Mouse (Mus musculus): ENCODE data around the gene Rrp12. TPM values are rescaled to one million over a fixed set of nuclear protein-coding genes. Genes with fewer than 3 reads are reported as not detected.
A peak's percentile ranks its signal among the peaks of the same experiment; 100 is the strongest.
"Not testable (repeated sequence)": the region's sequence is repeated elsewhere in the genome, so short reads cannot be mapped to it uniquely, and the experiment has no call there.

Rrp12 gene
- total RNA-seq (2022), result 10 to 100 TPM; 15.8 to 17.9 (median 17.0) TPM

- peak; percentile 75 for DNase-seq
Measured at GRCm38 (mm10) chr19:41895460-41896318, at the start of gene Rrp12. Rrp12 (minus strand) TSS chr19:41896173.

DNA sequence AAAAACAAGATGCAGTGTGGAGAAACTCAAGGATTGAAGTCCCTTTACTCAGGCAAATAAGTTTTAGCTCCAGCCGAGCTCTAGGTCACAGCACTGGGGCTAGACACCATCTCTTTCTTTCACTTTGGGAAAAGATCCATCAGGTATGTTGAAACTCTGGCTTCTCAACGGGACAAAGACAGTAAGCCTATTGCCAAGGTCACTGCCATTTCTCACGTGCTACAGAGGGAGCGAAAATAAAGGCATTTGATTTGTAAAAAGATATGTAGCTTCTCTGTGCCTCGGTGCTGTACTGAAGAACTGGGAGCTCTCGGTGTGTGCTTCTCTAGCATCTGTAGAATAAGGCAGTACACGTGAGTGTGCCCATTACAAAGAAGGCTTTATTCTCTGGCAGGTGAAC lies 47.9 kb upstream of the Rrp12 start:
- DNase-seq, result no peak

DNA sequence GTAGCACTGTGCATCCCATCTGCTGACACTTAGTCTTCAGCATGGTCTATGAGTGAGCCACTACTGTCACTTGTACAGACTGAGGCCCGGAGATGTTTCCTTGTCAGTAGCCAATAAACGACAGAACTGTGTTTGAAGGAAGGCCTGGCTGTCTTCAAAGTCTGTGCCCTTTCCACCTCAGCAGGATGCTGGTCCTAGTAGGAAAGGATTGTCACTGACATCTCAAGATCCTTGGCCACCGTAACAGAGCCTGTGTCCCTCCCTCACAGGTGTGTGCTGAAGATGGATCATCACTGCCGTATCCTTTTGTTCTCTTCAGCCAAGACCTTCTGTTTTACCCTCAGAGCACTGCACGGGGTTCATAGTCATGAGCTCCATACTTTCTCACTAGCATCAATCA lies 42.6 kb upstream of the Rrp12 start:
- no peak for DNase-seq

DNA sequence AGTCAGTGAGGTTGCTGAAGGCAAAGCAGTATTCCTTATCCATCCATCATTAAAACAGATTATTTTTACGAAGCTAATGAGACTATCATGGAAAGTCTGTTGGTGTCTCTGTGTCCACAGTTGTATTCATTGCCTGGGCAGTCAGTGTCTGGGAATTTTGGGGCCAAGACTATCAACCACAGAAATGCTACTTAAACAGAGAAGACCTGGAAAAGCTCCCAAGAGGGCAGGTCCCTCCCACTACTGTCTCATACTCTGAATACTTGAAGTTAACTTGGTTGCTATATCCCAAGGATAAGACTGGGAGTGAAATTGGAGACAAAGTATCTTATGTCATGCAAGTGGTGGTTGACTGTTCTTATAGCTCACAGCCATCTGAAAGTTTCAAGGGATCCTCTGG lies 39.9 kb upstream of the Rrp12 start:
- no peak for DNase-seq

DNA sequence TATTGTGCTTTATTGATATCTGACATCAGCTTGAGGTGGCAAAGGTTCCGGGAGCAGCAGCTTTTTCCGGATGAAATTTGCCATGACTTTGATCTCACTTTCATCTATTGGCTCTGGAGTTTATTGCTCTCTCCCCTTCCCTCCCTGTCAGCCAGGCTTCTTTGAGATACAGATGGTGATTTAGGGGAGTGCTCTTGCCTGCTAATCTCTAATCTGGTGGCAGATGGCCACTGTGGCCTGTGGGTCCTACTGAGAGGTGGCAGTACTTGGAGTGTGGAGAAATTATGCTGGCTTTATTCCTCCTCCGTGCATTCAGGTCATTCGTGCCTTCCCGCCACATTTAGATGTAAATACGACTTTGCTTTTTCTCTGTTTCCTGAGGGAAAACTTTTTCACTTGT lies 38.2 kb upstream of the Rrp12 start:
- no peak for DNase-seq

DNA sequence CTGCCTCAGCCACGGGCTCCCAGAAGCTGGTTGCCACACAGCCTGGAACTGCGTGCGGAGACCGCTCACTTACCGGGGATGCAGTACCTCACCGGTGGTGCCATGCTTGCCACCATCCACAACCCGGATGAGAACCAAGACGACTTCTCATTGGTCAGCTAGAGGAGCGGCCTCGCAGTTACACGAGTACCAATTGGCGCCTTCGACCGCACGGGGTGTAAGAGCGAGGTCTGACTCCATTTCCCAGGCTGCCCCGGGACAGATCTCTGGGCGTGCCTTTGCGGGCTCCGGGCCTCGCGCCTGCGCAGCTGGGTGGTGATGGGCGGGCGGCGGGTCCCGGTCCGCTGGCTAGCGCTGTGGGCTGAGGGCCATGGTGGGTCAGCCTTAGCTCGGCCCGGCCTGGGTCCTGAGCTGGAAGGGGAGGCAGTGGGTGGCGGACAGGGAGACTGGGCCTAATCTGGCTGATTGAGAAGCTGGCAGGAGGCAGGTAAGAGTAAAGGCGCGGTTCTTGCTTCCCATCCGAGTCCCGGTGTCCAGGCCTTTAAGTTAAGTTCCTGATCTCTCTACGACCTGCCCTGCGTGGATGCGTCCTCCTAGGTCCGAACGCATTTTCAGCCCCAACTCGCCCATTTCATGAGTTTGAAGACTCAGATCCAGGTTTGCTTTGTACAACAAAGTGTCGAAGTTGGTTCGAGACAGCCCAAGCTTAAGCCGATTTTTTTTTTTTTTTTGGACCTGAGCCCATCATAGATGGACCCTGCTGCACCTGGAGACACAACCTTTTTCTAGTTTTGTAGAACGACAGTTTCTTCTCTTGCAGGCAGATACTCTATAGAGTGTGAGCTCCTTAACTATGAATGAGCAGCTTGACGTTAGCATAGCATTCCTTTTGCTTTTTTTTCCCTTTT lies 37.5 kb upstream of the Rrp12 start, which contains the start of the genes Exosc1 and Zdhhc16:
Exosc1 (minus strand) TSS at position 245 of the 908 bp plus-strand sequence.
Zdhhc16 (plus strand) TSS at position 302 of the 908 bp plus-strand sequence.
- DNase-seq, result peak; percentile 98

GRCm38 (mm10) chr19:41932686-41933085 lies 36.7 kb upstream of the Rrp12 start:
- no peak for DNase-seq

DNA sequence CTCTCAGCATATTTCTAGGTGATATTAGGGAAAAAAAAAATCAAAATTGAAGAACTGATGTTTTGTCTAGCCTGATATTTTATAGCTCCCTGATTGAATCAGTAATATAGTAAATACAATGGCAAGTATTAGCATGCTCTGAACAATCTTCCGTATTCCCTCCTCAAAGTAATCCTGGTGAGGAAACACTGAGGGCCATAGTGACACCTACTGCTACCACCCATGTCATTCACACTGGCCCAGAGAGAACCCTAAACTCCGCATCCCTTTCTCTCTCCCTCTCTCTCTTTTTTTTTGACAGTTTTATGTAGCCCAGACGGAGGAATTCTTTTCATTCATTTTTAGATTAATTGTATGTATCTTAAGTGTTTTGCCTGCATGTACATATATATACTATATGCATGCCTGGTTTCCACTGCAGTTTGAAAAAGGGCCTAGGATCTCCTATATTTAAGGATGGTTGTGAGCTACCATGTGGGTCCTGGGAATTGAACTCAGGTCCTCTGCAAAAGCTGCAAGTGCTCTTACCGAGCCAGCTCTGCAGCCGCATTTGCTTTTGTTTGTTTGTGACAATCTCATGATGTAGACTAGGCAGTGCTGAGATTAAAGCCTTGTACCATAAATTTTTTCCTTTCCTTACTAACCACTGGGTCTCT lies 24.6 kb upstream of the Rrp12 start:
- DNase-seq, result no peak

- no peak for DNase-seq
Measured at GRCm38 (mm10) chr19:41919471-41919870, 23.5 kb upstream of the Rrp12 start.

DNA sequence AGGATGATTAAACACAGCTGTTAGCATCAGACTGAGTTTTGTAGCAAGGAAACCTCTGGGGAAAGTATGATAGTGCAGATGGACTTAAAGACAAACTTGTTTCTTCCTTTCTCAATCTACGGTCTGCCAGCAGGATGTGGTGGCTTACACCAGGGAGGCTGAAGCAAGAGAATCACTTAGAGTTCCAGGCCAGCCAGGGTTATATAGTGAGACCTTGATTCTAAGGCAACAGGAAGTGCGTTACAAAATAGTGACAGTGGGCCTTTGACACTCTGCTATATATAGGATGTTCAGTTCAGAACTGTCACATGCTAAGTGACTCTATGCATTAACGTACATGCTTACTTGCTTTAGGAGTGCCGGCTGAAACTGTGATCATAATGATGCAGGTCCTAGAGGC lies 20.9 kb upstream of the Rrp12 start:
- no peak for DNase-seq

DNA sequence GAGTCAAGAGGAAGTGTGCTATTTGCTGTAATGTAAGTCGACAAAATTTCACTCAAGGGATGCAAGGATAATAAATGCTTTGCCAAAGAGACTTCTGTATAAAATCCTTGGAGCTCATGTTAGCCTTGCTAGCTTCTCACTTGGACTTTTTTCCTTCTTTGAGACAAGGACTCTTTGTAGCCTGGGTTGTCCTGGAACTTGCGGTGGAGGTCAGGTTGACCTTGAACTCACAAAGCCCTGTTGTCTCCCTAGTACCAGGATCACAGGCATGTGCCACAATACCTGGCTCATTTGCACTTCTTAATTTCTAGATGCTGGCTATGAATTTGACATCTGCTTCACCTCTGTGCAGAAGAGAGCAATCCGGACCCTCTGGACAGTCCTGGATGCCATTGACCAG lies 19.3 kb upstream of the Rrp12 start:
- no peak for DNase-seq

- DNase-seq, result not testable (repeated sequence)
Measured at GRCm38 (mm10) chr19:41914592-41914882, 18.6 kb upstream of the Rrp12 start.

- DNase-seq, result no peak
Measured at GRCm38 (mm10) chr19:41913774-41914591, 18.0 kb upstream of the Rrp12 start.

DNA sequence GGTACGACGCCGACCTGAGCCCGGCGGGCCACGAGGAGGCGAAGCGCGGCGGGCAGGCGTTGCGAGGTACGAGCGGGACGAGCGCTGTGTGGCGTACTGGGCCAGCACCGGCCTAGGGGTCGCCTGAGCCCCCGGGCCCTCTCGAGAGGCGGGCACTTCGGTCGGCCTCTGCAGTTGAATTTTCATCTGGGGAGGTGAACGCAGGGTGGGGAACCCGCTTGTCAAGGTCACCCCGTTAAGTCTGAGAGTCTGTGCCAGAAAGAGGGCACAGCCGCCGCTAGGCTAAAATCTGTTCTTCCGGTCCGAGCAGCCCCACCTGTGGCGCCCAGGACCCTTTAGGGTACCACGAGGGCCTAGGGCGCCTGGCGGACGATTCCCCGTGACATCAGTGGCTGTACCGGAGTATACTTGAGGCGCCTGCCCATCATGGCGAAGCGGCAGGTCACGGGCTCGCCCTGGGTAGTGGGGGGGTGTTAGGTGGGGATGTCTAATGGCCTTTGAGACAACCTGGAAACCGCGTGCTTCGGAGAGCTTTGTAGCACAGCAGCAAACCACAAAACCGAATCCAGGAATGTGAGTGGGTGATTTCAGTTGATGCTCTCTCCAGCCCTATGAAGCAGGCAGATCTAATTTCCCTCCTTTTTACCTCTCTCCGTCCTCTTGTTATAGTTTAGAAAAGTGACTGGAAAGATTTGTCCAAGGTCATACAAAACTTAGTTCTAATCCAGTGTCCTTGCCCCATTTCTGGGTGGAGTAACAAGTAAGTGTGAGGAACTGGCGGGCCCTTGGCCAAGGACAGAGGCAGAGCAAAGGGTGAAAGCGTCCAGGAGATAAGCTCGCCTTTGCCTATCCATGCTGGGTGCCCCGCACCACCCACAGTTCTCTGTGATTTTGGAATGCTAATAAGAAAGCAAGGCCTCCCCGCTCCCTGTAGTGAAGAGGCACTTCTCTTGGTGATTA lies 16.4 kb upstream of the Rrp12 start:
- DNase-seq, result peak; percentile 81

DNA sequence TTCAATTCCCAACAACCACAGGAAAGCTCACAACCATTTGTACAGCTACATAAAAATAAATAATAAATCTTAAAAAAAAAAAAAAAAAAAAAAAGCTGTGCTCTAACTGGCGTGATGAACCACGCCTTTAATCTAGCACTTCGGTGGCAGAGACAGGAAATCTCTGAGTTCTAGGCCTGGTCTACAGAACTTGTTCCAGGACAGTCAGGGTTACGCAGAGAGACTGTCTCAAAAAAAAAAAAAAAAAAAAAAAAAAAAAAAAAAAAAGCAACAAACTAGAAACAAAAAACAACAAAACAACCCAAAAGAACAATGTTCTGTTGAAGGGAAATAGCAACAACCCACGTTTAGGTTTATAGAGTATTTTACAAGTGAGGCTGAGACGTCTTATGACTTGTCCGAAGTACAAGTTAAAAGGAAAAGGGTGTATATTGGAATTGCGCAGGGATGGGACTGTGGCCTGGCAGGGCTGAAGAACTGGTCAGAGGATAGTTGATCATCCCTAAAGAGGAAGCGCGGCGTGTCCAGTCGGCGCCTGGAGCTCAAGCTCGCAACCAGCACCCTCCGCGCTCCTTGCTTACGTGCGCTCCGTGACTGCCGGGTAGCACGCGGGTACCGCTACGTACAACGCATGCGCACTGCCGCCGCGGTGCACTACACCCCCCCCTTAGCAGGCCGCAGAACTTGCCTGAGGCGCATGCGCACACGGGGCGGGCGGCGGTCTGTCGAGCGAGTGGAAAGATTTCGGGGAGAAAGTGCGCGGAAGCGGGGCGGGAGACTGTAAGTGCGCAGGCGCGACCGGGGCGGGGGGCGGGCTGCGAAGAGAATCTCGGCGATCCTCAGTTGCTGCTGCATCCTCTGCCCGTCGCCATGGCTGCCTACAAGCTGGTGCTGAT lies 15.5 kb upstream of the Rrp12 start, which contains the start of gene Pgam1:
Pgam1 (plus strand) TSS at position 746 of the 896 bp plus-strand sequence.
- peak; percentile 96 for DNase-seq

- DNase-seq, result no peak
Measured at GRCm38 (mm10) chr19:41910396-41910795, 14.4 kb upstream of the Rrp12 start.

GRCm38 (mm10) chr19:41908736-41909135 lies 12.8 kb upstream of the Rrp12 start:
- DNase-seq, result no peak

DNA sequence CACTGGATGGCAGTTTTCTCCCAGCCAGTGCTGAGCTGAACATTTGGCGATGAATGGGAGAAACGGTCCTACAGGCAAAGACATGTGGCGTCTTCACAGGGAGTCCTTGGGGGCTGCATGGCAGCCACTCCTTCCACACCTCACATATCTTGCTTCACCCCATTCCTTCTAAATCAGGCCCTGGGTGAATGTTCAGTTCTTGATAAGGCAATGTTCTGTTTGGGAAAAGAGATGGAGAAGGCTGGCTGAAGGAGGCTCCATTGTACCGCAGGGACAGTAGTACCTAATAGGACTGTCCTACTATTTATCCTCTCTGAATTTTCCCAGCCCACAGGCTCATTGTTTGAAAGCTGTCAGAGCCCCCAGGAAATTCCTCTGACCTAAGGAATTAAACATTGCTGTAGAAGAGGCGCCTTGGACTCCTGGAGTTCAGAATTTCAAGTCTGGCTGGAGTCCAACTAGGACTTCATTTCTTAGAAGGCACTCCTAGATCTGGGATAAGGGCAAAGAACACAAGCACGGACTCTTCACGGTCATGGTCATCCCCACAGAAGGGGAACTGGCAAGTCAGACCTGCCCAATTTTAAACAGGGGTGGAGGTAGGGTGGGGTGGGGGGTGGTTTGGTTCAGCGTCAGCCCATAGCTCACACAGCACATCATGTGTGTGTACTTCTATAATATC lies 11.2 kb upstream of the Rrp12 start:
- no peak for DNase-seq
